ENCODE assay signal across 15 mouse cellular contexts in genomic region chr6:89258140-89258539, GRCm38 (mm10).
DNase-seq lines count a peak whose midpoint lies in the region; ATAC-seq and TF ChIP-seq lines count a peak whose summit lies in the region.
"Had no signal": no experiment of that assay in that cellular context is flagged by ENCODE, and none has a peak within 500 bp of the region (broad histone marks: within the 10 kb centered on the region; RNA-seq: fewer than 3 reads in every experiment).

No protein-coding gene starts in this region.

- H3K27ac ChIP-seq in gastrocnemius, adult 2 months: peak overlapping the region; percentile 43; the same call in 1 of the 2 replicates
- H3K27ac ChIP-seq in midbrain, postnatal 0 days (ENCODE audit: low read depth, low read length): peak overlapping the region; percentile 47; the same call in 1 of the 2 replicates
- H3K27ac ChIP-seq in midbrain, embryonic 14.5 days (replicated peaks; ENCODE audit: low read depth, low read length): no peak overlapping the region; the same call in 1 of the 2 replicates
- H3K27ac ChIP-seq in liver, embryonic 14.5 days: no peak overlapping the region
- H3K27ac ChIP-seq in forebrain, embryonic 15.5 days (replicated peaks): no peak overlapping the region
- H3K27ac ChIP-seq: heart, embryonic 13.5 days; limb, embryonic 13.5 days; neural tube, embryonic 12.5 days had no signal

- H3K27me3 ChIP-seq in midbrain, postnatal 0 days (ENCODE audit: insufficient read depth, low read length): no peaks in the 10 kb centered on the region
- no peaks in the 10 kb centered on the region for H3K27me3 ChIP-seq in midbrain, embryonic 14.5 days (ENCODE audit: control insufficient read depth, insufficient read depth, low read length)
- no peaks in the 10 kb centered on the region for H3K27me3 ChIP-seq in liver, embryonic 14.5 days (ENCODE audit: control insufficient read depth, insufficient read depth, low read length)
- no peaks in the 10 kb centered on the region for H3K27me3 ChIP-seq in forebrain, embryonic 15.5 days
- H3K27me3 ChIP-seq: heart, embryonic 13.5 days; limb, embryonic 13.5 days had no signal

- no peaks in the 10 kb centered on the region for H3K9me3 ChIP-seq in midbrain, postnatal 0 days (ENCODE audit: low read length)
- no peaks in the 10 kb centered on the region for H3K9me3 ChIP-seq in midbrain, embryonic 14.5 days (ENCODE audit: control insufficient read depth, low read length)
- H3K9me3 ChIP-seq in liver, embryonic 14.5 days (ENCODE audit: control insufficient read depth, low read length): no peaks in the 10 kb centered on the region
- no peaks in the 10 kb centered on the region for H3K9me3 ChIP-seq in forebrain, embryonic 15.5 days
- H3K9me3 ChIP-seq: heart, embryonic 13.5 days; limb, embryonic 13.5 days; neural tube, embryonic 12.5 days had no signal

- no peak overlapping the region for H3K9ac ChIP-seq in midbrain, postnatal 0 days (replicated peaks; ENCODE audit: low read length, poor library complexity, severe bottlenecking)
- no peak overlapping the region for H3K9ac ChIP-seq in midbrain, embryonic 14.5 days (replicated peaks; ENCODE audit: low read length)
- H3K9ac ChIP-seq in liver, embryonic 14.5 days (replicated peaks): no peak overlapping the region
- no peak overlapping the region for H3K9ac ChIP-seq in forebrain, embryonic 15.5 days (replicated peaks)
- H3K9ac ChIP-seq: heart, embryonic 13.5 days; limb, embryonic 13.5 days; neural tube, embryonic 12.5 days had no signal

- H3K36me3 ChIP-seq in midbrain, postnatal 0 days (ENCODE audit: insufficient read depth, low read length): no peaks in the 10 kb centered on the region
- H3K36me3 ChIP-seq in midbrain, embryonic 14.5 days (ENCODE audit: control insufficient read depth, insufficient read depth, low read length): no peaks in the 10 kb centered on the region
- H3K36me3 ChIP-seq in liver, embryonic 14.5 days (replicated peaks; ENCODE audit: control insufficient read depth, insufficient read depth, low read depth): no peaks in the 10 kb centered on the region
- no peaks in the 10 kb centered on the region for H3K36me3 ChIP-seq in forebrain, embryonic 15.5 days
- H3K36me3 ChIP-seq: heart, embryonic 13.5 days; limb, embryonic 13.5 days; neural tube, embryonic 12.5 days had no signal

- peak; percentile 44 for DNase-seq in gastrocnemius, adult 2 months
- no peak for DNase-seq in gastrocnemius, adult 8-10 months (ENCODE audit: low spot score in 2 of 2)
- no peak for DNase-seq in midbrain, postnatal 0 days (ENCODE audit: low spot score)
- DNase-seq in midbrain, embryonic 14.5 days: no peak
- DNase-seq in liver, embryonic 14.5 days (ENCODE audit: low read depth in 3 of 3, low spot score in 3 of 3): no peak
- DNase-seq in retina, postnatal 1 day: no peak
- DNase-seq in MN1 (ENCODE audit: low spot score): no peak
- DNase-seq: adrenal gland, adult 2 months; cerebellum, postnatal 36 days; layer of hippocampus, postnatal 36 days had no signal

- H3K4me3 ChIP-seq in gastrocnemius, adult 2 months: no peak overlapping the region
- H3K4me3 ChIP-seq in midbrain, postnatal 0 days (ENCODE audit: low read depth, low read length): no peak overlapping the region
- no peak overlapping the region for H3K4me3 ChIP-seq in midbrain, embryonic 14.5 days (replicated peaks; ENCODE audit: low read depth, low read length)
- H3K4me3 ChIP-seq in liver, embryonic 14.5 days (ENCODE audit: insufficient read depth in 1 of 2, low read depth in 2 of 2, low read length in 2 of 2): no peak overlapping the region
- no peak overlapping the region for H3K4me3 ChIP-seq in forebrain, embryonic 15.5 days
- H3K4me3 ChIP-seq: heart, embryonic 13.5 days; limb, embryonic 13.5 days; neural tube, embryonic 12.5 days had no signal

- intact Hi-C loops in gastrocnemius, adult 2 months (cut with DNase I): no loop called here

- TF ChIP-seq EP300 in liver, embryonic 14.5 days (IDR thresholded peaks at IDR 0.05; ENCODE audit: low read depth): no peak

- H3K4me2 ChIP-seq in midbrain, postnatal 0 days (ENCODE audit: low read depth, low read length, poor library complexity, severe bottlenecking): no peak overlapping the region
- H3K4me2 ChIP-seq in midbrain, embryonic 14.5 days (ENCODE audit: low read length): no peak overlapping the region
- no peak overlapping the region for H3K4me2 ChIP-seq in liver, embryonic 14.5 days (ENCODE audit: low read depth)
- H3K4me2 ChIP-seq in forebrain, embryonic 15.5 days (replicated peaks): no peak overlapping the region
- H3K4me2 ChIP-seq: heart, embryonic 13.5 days; limb, embryonic 13.5 days; neural tube, embryonic 12.5 days had no signal

- H3K4me1 ChIP-seq in midbrain, postnatal 0 days (ENCODE audit: insufficient read depth, low read length): peaks cover 9% of the 10 kb centered on the region
- peaks cover 24% of the 10 kb centered on the region for H3K4me1 ChIP-seq in midbrain, embryonic 14.5 days (ENCODE audit: control insufficient read depth, insufficient read depth, low read length)
- H3K4me1 ChIP-seq in liver, embryonic 14.5 days (replicated peaks; ENCODE audit: control insufficient read depth in 2 of 2, insufficient read depth in 2 of 2, low read length in 1 of 2): peaks cover 0 to 4% of the 10 kb centered on the region in 2 experiments; a peak in 2 of 4 replicates
- no peaks in the 10 kb centered on the region for H3K4me1 ChIP-seq in forebrain, embryonic 15.5 days
- H3K4me1 ChIP-seq: heart, embryonic 13.5 days; limb, embryonic 13.5 days had no signal

- 76% methylated on average over 4 of the region's 4 CpGs for WGBS in midbrain, postnatal 0 days
- 84% methylated on average over 4 of the region's 4 CpGs for WGBS in midbrain, embryonic 14.5 days
- WGBS in liver, embryonic 14.5 days (ENCODE audit: insufficient replicate concordance): 9% methylated on average over 4 of the region's 4 CpGs
- WGBS in forebrain, embryonic 15.5 days: 84% methylated on average over 4 of the region's 4 CpGs

- TF ChIP-seq CTCF in gastrocnemius, adult 2 months (IDR thresholded peaks at IDR 0.05): no peak
- TF ChIP-seq CTCF in midbrain, postnatal 0 days (IDR thresholded peaks at IDR 0.05): no peak
- TF ChIP-seq CTCF in liver, embryonic 14.5 days (IDR thresholded peaks at IDR 0.05; ENCODE audit: low read depth): no peak

- ATAC-seq in midbrain, postnatal 0 days (ENCODE audit: low FRiP score): no peak
- ATAC-seq in midbrain, embryonic 14.5 days (ENCODE audit: low FRiP score, low TSS enrichment): no peak
- ATAC-seq in liver, embryonic 14.5 days (ENCODE audit: insufficient read depth): peak; percentile 45; the same call in 1 of the 2 replicates
- no peak for ATAC-seq in forebrain, embryonic 15.5 days (replicated peaks)
- ATAC-seq: hindbrain, embryonic 16.5 days had no signal

Comparison
In these comparisons a context has a peak if more than half of its experiments do, and no peak if none do; other contexts are left out.
1. H3K27ac ChIP-seq: peak in gastrocnemius, adult 2 months (single experiment) and midbrain, postnatal 0 days (single experiment); none in midbrain, embryonic 14.5 days (single experiment), liver, embryonic 14.5 days (single experiment) and forebrain, embryonic 15.5 days (single experiment).